Mouse (Mus musculus) cerebellum, adult 9-10 months (tissue): ENCODE data around the gene Tbx20.

Experiments used
- DNase-seq: peaks from one replicate; pipeline ENCODE4 v3.0.0; 2022

Tbx20 gene

GRCm38 (mm10) chr9:24774160-24774969 lies at the start of gene Tbx20:
Tbx20 (minus strand) TSS chr9:24774303.
- no peak for DNase-seq

DNA sequence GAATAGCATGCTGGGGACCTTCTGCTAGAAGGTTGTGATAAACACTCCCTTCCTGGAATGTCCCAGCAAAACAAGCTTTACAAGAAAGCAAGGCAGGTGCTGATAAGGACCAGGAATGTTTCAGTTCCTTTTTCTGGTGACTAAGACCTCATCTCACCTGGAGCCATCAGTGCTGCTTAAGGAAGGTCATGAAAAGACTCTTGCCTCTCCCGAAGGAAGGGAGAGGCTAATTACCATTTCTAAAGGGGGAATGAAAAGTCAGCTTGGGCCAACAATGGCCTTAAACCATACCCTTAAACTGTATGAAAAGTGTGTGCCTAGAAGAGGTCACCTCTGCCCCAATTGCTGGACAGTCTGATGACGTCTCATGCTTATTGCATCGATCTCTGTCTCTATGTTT lies 44.4 kb upstream of the Tbx20 start:
- no peak for DNase-seq

DNA sequence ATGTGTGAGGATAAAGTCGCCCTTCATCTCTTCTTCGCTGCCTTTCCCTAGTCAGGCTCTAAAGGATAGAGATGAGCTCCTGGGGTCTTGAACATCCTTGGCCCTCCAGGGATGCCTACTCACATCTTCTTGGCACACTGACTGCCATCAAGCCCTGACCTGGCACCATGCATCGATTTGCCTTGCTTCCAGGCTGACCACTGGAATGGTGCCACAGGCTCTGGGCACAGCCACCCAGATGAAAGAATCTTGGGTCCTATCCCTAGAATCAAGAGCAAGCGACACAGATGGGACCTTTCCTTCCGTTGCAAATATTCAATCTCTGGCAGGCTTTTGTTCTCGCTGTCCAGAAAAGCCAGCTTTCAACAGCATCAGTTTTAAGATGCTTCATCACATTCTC lies 38.4 kb upstream of the Tbx20 start:
- DNase-seq: no peak

GRCm38 (mm10) chr9:24792110-24792509 lies 18.0 kb upstream of the Tbx20 start:
- no peak for DNase-seq

DNA sequence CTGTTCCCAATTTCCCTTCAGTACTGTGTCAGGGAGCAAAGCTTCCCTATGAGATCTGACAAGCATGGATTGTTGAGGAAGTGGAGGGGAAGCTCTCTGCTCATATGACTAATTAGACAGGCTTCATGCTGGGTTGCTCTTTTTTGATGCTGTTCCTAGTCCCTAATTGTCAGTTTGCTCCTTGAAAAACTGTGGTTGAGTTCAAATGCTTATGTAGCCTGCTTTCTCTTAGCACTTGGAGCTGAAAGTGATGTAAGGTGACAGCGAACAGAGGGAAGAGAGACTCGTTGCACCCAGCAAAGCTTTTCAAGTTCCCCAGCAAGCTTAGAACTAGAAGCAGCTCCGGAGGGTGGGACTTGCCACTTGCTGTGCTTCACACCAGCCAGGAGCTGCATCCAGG lies 15.3 kb upstream of the Tbx20 start:
- DNase-seq: no peak

DNA sequence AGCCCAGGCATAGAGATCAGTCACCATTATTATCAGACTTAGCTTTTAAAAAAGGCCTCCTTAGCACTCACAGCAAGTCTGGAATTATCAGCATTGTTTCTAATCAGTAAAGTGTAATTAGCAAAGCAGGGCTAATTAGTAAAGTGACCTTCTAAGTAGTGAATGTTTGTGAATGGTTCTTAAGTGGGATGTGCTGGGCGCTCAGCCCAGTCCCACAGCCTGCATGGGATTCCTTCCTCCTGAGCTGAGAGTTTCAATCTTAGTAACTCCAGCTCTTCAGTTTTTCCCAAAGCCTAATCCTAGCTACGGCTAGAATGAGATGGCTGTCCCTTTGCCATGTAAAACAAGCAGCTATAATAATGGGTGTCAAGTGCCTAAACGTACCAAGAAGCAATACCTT lies 8.2 kb upstream of the Tbx20 start:
- no peak for DNase-seq

- no peak for DNase-seq
Observed at GRCm38 (mm10) chr9:24780929-24781441, 6.9 kb upstream of the Tbx20 start.

GRCm38 (mm10) chr9:24780391-24780928 lies 6.4 kb upstream of the Tbx20 start:
- DNase-seq: no peak

- no peak for DNase-seq
Observed at GRCm38 (mm10) chr9:24779975-24780374, 5.9 kb upstream of the Tbx20 start.

DNA sequence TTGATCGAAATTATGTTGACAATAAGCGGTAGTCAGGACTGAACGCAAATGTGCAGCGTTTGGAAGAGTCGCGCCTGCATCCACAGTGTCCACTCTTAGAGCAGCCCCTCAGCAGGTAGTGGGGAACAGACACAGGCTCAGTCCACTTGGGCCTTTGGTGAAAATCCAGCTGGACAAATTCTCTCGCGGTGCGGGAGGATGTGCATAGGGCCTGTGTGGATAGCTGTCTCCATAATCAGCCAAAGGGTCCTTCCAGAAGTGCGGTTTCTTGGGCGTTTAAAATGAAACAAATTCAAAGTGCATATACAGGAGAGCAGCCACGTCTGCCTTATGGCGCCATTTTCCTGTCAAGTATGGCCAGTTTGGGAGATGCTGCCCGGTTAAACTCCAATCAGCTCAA lies 4.5 kb upstream of the Tbx20 start:
- DNase-seq: no peak

GRCm38 (mm10) chr9:24777961-24778360 lies 3.9 kb upstream of the Tbx20 start:
- no peak for DNase-seq

DNA sequence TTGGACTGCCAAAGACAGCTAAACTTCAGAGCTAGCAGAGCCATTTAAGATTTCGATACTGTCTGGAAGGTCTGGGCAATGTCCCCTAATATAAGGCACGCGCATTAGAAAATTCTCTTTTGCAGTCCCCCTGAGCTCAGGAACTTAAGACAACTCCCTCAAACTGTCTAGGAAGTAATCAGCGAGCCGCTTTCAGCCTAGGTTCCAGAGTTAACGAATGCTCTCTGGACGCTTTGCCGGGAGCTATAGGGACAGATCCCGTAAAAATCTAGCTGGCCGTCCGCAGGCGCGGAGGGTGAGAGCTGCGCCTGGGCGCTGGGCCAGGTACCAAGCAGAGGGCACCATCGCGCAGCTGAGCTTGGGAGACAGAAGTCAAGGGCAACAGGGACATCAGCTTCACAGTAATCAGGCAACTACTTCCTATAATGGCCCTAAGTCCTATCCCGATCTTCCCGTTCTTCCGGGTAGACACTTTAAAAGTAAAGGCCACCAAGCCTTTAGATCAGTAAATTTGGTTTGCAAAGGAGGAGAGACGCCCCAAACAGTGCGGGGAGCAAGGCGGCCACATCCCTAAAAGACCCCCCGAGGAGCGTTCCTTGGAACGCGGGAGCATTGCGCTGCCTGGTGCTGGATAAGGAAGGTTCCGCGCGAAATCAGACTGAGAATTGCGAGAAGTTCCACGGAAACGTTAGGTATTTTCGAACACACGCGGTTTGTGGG lies 3.2 kb upstream of the Tbx20 start:
- no peak for DNase-seq

GRCm38 (mm10) chr9:24776487-24776886 lies 2.4 kb upstream of the Tbx20 start:
- no peak for DNase-seq

GRCm38 (mm10) chr9:24775567-24775966 lies 1.5 kb upstream of the Tbx20 start:
- no peak for DNase-seq

DNA sequence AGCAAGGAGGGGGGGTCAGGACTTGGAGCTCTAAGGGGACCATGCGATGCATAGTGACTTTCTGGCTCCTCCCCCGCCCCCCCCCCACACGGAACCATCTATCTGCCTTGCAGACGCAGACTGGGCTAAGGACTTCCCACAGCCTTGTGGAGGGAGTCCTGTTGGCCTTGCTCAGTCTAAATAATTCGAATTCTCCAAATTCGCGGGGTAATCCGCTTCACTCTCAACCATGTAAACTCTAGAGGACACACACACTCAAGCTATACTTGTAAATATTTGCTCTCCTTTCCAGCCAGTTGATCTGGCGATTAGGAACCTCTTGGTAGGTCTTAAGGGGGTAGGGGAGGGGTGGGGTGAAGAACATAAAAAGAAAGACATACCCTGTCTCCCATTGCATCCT lies 898 bp upstream of the Tbx20 start:
- no peak for DNase-seq

DNA sequence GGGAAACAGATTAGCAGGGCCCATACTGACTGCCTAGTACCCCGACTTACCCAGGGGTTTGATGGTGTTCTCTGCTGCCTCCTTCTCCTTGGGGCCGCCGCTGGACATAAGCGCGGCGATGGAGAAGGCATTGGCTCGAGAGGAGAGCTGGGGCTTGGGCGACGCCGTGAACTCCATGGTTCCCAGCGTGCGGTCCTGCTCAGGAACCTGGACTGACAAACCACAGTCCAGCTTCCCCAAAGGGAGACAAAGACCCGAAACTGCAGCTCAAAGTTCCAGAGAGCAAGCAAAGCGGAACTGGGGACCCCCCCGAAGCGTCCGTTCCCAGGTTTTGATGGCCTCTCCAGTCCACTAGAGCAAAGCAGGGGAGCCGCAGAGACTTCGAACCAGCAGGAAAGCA lies 434 bp downstream of the Tbx20 start:
- DNase-seq: no peak

GRCm38 (mm10) chr9:24773171-24773570 lies 932 bp downstream of the Tbx20 start:
- no peak for DNase-seq

DNA sequence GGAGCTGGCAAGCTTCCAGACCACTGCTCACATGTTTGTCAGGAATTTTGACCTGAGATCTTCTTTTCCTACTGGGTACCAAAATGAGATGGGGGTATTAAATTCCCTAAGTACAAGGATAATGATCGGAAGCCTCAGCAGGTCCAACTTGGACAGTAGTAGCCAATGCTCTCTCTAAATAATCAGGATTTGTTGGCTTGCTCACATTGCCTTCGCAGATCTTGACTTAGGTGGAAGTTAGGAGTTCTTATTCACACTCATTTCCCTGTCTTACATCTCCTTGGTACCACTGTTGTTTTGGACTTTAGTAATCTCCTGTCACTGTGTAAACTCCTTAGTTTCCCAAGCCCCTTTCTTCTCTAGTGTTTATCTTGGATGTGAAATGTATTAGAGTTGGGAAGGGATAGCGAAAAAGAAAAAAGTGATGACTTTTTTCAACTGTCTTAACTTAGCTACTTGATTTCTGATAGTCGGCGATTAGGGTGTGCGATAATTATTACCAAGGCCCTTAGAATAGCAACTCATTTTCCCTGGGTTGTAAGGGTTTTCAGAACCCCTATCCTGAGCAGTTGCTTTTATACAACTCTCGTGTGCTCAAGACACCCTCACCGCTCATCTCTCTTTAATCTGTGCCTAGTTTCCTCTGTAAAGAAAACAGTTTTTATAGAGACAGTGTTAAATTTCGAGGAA lies 1.5 kb downstream of the Tbx20 start:
- DNase-seq: no peak

DNA sequence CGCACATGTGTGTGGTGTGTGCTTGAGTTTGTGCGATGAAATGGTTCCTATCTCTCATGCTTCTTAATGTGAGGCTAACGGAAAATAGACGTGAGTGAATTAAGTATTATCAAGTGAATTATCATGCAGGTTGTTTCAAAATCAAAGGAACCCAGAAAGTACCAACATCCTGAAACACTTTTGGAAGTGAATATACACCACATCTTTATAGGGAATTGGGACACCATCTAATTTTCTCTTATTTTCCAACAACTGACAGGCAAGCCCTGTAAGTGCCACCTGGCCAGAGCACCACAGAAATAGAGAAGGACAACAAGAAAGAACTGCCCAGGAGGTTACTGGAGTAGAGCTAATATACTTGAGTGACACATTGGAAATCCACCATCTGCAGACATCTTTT lies 2.4 kb downstream of the Tbx20 start:
- no peak for DNase-seq

DNA sequence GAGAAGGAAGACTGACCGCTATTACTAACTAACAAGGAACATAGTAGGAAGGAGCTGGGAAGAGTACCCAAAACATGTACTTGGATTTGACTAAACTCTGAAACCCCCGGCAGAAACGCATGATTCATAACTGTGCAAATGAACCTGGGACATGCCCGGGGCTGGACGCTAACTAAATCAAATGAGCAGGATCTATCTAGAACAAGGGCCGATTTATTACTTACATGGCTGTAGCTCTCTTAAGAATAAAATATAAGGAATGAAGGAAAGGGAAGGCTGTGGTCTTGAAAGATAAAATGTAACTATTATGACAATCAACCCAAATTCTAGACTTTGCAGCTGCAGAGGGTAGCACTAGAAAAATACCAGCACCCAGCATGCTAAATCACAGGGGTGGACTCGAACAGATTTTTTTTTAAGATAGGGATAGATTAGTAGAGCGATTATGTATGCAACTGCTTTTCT lies 3.1 kb downstream of the Tbx20 start:
- DNase-seq: no peak

DNA sequence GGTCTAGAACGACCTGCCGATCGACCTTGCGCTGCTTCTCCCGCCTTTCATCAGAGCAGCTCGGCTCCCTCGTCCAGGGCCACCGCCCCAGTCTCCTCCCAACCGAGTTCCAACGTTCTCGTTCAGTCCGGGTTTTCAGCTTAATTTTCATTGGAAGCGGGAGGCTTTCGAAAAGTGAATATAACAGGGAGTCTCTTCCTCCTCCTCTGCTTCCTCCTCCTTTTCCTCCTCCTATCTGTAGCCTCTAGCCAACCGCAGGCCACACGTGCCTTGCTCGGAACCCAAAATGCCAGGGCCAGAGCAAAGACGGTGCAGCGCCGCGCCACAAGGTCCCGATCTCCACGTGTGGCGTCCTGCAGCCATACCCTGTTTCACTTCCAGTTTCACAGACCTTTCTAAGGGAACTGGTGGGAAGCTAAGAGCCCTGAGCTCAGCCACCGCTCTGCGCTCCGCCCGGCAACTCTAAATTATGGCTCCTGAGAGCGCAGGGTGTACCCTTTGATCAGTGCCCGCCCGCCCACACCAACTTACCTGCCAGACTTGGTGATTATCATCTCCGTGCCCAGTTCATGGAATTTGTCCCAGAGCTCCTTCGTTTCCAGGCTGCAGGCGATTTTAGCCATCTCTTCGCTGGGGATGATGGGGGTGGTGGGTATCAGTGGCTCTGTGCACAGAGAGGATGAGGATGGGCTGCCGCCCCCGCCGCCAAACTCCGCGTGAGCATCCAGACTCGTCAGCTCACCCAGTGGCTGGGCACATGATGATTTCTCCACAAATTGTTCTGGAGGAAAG lies 3.8 kb downstream of the Tbx20 start:
- no peak for DNase-seq

- no peak for DNase-seq
Observed at GRCm38 (mm10) chr9:24769611-24770010, 4.5 kb downstream of the Tbx20 start.
